Mouse (Mus musculus) forebrain, postnatal 0 days (tissue): ENCODE data around the gene Pfkfb4. TPM values are rescaled to one million over a fixed set of nuclear protein-coding genes. Genes with fewer than 3 reads are reported as not detected.

Experiments
- ATAC-seq: fragments of 200-750 bp; cut with Nextera tagmentation; 2 replicates; pipeline ENCODE4 v1.8.0; 2017; ENCODE audit warnings: mild to moderate bottlenecking, moderate library complexity
- DNase-seq: peaks from one replicate; pipeline ENCODE4 v3.0.0-alpha.2; 2015
- H3K27ac ChIP-seq: fragments of 300-500 bp; sonication (generic); 2 replicates; pipeline ENCODE4 v1.5.1; 2014; ENCODE audit warnings: low read depth, mild to moderate bottlenecking, antibody characterized with exemption, low read length, moderate library complexity, mixed read lengths
- H3K27me3 ChIP-seq: fragments of 300-500 bp; sonication (generic); 2 replicates; pipeline ENCODE4 v1.6.1; 2014; ENCODE audit warnings: mild to moderate bottlenecking, low read length, mixed read lengths; ENCODE audit not compliant: insufficient read depth
- H3K36me3 ChIP-seq: fragments of 300-500 bp; sonication (generic); 2 replicates; pipeline ENCODE4 v1.6.1; 2014; ENCODE audit warnings: mild to moderate bottlenecking, moderate library complexity; ENCODE audit not compliant: insufficient read depth
- H3K4me1 ChIP-seq: fragments of 300-500 bp; sonication (generic); 2 replicates; pipeline ENCODE4 v1.6.1; 2014; ENCODE audit warnings: antibody characterized with exemption; ENCODE audit not compliant: insufficient read depth
- H3K4me2 ChIP-seq: fragments of 300-500 bp; sonication (generic); 2 replicates; pipeline ENCODE4 v1.6.1; 2014; ENCODE audit warnings: low read depth, mild to moderate bottlenecking, moderate library complexity
- H3K4me3 ChIP-seq: fragments of 300-500 bp; sonication (generic); 2 replicates; pipeline ENCODE4 v1.5.1; 2014; ENCODE audit warnings: low read depth, low read length, mixed read lengths
- H3K9ac ChIP-seq: fragments of 300-500 bp; sonication (generic); 2 replicates; pipeline ENCODE4 v1.6.1; 2014; ENCODE audit warnings: mild to moderate bottlenecking
- H3K9me3 ChIP-seq: fragments of 300-500 bp; sonication (generic); 2 replicates; pipeline ENCODE4 v1.6.1; 2016; ENCODE audit warnings: low read length
- CTCF ChIP-seq: sonication (generic); IDR thresholded peaks from 2 replicates; pipeline ENCODE4 v1.5.1; 2016; ENCODE audit warnings: antibody characterized with exemption, control low read depth, low read depth
- WGBS: fragments of 180-500 bp; shearing (Covaris S2); extraction: QIAGEN DNeasy Blood & Tissue Kit; methylation state at CpG from one replicate; pipeline ENCODE4 v1.1.7; 2014; 5-methylcytosine and 5-hydroxymethylcytosine counted together
- polyA plus RNA-seq: library from polyadenylated mRNA; unstranded; fragments of >200 nt; fragmentation: Nextera tagmentation; extraction: Ambion mirVana; gene quantifications from 2 replicates; pipeline ENCODE4 v1.2.1, GENCODE M21; 2015
- total RNA-seq: library from RNA; depleted of rRNA; stranded (reverse); fragments of >200 nt; gene quantifications from 2 replicates; pipeline ENCODE4 v1.2.3, GENCODE M21; 2014

Gene Pfkfb4
- total and polyA plus RNA-seq, 2 experiments from 2014 or later = 21.7 to 46.4 TPM

DNA sequence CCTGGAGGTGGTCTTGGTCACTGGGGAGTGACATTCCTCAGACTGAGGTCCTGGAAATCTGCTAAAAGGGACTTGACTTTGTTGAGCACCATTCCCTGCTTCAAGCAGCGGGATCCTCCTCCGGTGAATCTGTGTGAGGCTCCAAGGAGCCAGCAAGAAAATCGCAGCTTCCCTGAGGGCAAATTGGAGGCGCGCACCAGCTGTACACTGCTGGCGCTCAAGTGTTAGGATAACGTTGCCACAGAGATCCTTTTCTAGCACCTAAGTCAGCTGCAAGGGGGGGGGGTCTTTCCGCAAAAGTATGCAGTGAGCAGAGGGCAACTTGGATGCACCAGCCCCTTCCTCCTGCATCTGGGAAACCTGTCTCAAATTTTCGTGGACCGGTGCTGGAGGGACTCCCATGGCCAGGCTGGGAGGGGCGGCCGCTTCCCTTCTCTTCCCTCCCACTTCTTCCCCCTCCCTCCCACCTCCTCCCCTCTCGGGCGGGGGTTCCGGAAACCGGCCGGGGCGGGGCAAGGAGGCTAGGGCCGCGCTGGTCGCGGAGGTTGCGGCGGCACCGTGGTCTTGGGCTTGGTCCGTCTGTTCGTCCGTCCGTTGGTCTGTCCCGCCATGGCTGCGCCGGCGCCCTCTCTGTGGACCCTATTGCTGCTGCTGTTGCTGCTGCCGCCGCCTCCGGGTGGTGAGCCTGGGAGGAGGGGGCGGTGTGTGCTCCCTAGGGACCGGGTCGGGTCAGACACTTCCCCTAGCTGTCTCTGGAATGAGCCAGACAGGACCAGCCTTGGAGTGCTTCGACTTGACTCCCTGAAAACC, 46.7 kb downstream of the Pfkfb4 start, which contains the start of gene Shisa5:
Gene Shisa5 (plus strand): TSS at position 480 of the 810 bp plus-strand sequence.
- Histone ChIP-seq H3K4me2 (peak within 1 kb of the TSS; percentile 90), H3K27ac (0 out of 2 replicates have a peak within 1 kb of the TSS, but pooled peaks have one; percentile 41), H3K4me3 (peak within 1 kb of the TSS; percentile 54), H3K9ac (peak within 1 kb of the TSS; percentile 53), H3K27me3 (no peaks in the 10 kb centered on the region), H3K4me1 (0 out of 2 replicates have a peak, but pooled peaks cover 2% of the 10 kb centered on the region), H3K36me3 (no peaks in the 10 kb centered on the region), H3K9me3 (no peaks in the 10 kb centered on the region)
- TF ChIP-seq CTCF = no peak; the same call in 1 of the 2 replicates
- DNase-seq (peak; percentile 36), ATAC-seq (peak; percentile 78)
- 2% methylated on average over 38 of the region's 40 CpGs for WGBS

DNA sequence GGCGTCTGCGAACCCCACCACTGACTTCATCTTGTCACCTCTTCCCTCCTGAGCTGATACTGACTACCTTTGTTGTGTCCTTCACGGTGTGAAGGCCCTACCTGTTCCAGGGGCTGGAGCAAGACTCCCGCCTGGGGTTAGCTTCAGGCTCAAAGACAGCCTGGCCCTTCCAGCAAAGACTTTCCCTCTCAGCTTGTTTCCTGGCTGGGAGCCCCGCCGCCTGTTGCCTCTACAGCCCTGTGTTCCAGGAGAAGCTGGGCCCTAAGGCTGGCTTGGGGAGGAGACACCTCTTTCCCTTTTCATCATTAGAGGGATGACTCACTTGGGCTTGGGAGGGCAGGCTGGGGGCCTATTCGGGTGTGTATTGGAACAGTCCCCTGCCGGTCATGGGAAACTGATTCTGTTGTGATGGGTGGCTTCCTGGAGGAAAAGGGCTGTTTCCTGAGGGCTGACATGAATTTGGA, 47.4 kb downstream of the Pfkfb4 start:
- Histone ChIP-seq H3K4me3 (peak overlapping the region; percentile 54), H3K9me3 (no peaks in the 10 kb centered on the region), H3K27ac (0 out of 2 replicates have a peak overlapping the region, but pooled peaks have one; percentile 41), H3K4me1 (0 out of 2 replicates have a peak, but pooled peaks cover 2% of the 10 kb centered on the region), H3K27me3 (no peaks in the 10 kb centered on the region), H3K4me2 (peak overlapping the region; percentile 90), H3K9ac (peak overlapping the region; percentile 53), H3K36me3 (no peaks in the 10 kb centered on the region)
- WGBS = 28% methylated on average over 8 of the region's 8 CpGs
- DNase-seq (no peak), ATAC-seq (peak; percentile 10; the same call in 1 of the 2 replicates)
- TF ChIP-seq CTCF = 0 out of 2 replicates have a peak, but pooled peaks have one; percentile 1

GRCm38 (mm10) chr9:109039681-109040080, 48.1 kb downstream of the Pfkfb4 start:
- Histone ChIP-seq H3K9me3 (no peaks in the 10 kb centered on the region), H3K4me1 (0 out of 2 replicates have a peak, but pooled peaks cover 2% of the 10 kb centered on the region), H3K27ac (no peak overlapping the region), H3K4me3 (no peak overlapping the region), H3K4me2 (no peak overlapping the region), H3K36me3 (no peaks in the 10 kb centered on the region), H3K9ac (no peak overlapping the region), H3K27me3 (no peaks in the 10 kb centered on the region)
- no peak for DNase-seq
- no peak for ATAC-seq
- 90% methylated on average over 4 of the region's 4 CpGs for WGBS
- TF ChIP-seq CTCF = no peak

DNA sequence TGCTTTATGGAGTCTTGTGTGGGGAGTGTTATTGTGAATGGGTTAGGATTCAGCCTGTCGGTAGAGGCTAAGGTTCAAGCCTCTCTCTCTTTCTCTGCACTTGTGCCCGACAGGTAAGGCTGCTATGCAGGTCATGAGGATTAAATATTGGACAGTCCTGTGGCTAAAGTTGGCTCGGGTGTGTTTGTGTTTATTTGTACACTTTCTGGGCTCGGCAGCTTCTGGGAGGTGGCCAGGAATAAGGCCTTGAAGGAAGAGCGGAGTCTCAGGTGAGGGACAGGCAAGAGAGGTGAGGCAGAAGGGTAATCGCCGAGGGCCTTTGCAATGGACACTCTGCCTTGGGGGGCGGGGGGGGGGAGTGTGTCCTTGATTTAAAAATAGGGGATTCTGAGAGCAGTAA, 48.6 kb downstream of the Pfkfb4 start:
- TF ChIP-seq CTCF = no peak
- H3K27me3 ChIP-seq = no peaks in the 10 kb centered on the region
- no peak overlapping the region for H3K27ac ChIP-seq
- DNase-seq (no peak), ATAC-seq (no peak)
- H3K9me3 ChIP-seq = no peaks in the 10 kb centered on the region
- no peak overlapping the region for H3K9ac ChIP-seq
- 0 out of 2 replicates have a peak, but pooled peaks cover 2% of the 10 kb centered on the region for H3K4me1 ChIP-seq
- H3K4me3 ChIP-seq = no peak overlapping the region
- H3K36me3 ChIP-seq = no peaks in the 10 kb centered on the region
- 82% methylated on average over 8 of the region's 8 CpGs for WGBS
- H3K4me2 ChIP-seq = no peak overlapping the region

GRCm38 (mm10) chr9:109040906-109041305, 49.3 kb downstream of the Pfkfb4 start:
- 70% methylated on average over 6 of the region's 6 CpGs for WGBS

GRCm38 (mm10) chr9:109041351-109041750, 49.8 kb downstream of the Pfkfb4 start:
- Histone ChIP-seq H3K9ac (no peak overlapping the region), H3K4me2 (no peak overlapping the region), H3K27ac (no peak overlapping the region), H3K27me3 (no peaks in the 10 kb centered on the region), H3K9me3 (no peaks in the 10 kb centered on the region), H3K4me1 (0 out of 2 replicates have a peak, but pooled peaks cover 2% of the 10 kb centered on the region), H3K36me3 (no peaks in the 10 kb centered on the region), H3K4me3 (no peak overlapping the region)
- ATAC-seq (no peak), DNase-seq (no peak)
- TF ChIP-seq CTCF = no peak
- 59% methylated on average over 7 of the region's 7 CpGs for WGBS

More at GRCm38 (mm10) chr9:109040906-109041305, 49.3 kb downstream of the Pfkfb4 start:
- Histone ChIP-seq H3K9ac (no peak overlapping the region), H3K4me1 (0 out of 2 replicates have a peak, but pooled peaks cover 2% of the 10 kb centered on the region), H3K27me3 (no peaks in the 10 kb centered on the region), H3K4me2 (no peak overlapping the region), H3K27ac (no peak overlapping the region), H3K4me3 (no peak overlapping the region), H3K9me3 (no peaks in the 10 kb centered on the region), H3K36me3 (no peaks in the 10 kb centered on the region)
- no peak for DNase-seq
- no peak for ATAC-seq
- TF ChIP-seq CTCF = no peak

DNA sequence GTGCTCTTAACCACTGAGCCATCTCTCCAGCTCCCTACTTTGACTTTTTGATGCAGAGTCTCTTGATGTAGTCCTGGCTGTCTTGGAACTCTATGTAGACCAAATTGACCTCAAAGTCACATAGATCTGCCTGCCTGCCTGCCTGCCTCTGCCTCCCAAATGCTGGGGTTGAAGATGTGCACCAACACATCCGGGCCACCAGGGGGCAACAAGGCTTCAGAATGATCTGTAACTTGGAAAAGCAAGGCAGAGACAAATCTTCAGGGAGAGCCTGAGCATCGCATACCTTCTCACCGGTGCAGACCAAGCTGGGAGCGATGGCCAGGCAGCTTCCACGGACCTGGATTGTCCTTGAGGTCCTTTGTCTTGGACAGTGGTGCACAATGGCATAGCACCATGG, 54.7 kb downstream of the Pfkfb4 start:
- no peak for DNase-seq

More for the DNA sequence above, 54.7 kb downstream of the Pfkfb4 start:
- Histone ChIP-seq H3K36me3 (no peaks in the 10 kb centered on the region), H3K4me2 (no peak overlapping the region), H3K27me3 (no peaks in the 10 kb centered on the region), H3K27ac (no peak overlapping the region), H3K9me3 (no peaks in the 10 kb centered on the region), H3K4me3 (no peak overlapping the region), H3K9ac (no peak overlapping the region), H3K4me1 (no peaks in the 10 kb centered on the region)
- TF ChIP-seq CTCF = peak; percentile 75
- WGBS = 39% methylated on average over 5 of the region's 5 CpGs
- no peak for ATAC-seq
